ENCODE assay signal across 23 mouse cellular contexts in the genomic region with DNA sequence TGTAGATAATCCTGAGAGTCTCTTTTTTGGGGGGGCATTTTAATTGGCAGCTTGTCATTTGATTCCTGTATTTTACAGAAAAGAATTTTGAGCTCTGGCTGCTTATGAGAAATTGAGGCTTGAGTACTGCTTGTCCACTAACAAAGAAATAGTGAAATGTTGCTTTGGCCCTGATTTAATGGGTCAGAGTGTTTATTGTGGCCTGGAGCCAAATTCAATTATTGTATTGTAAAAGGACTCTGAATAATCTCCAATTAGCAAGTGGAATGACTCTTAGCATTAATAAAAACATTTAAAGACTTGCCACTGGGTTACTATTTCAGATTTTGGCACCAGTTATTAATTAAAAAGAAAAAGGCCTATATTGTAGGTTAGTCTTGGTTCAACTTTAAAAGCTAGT. TPM values are rescaled to one million over a fixed set of nuclear protein-coding genes. Genes with fewer than 3 reads are reported as not detected.
DNase-seq lines count a peak whose midpoint lies in the region; TF ChIP-seq lines count a peak whose summit lies in the region.
"Had no signal": no experiment of that assay in that cellular context is flagged by ENCODE, and none has a peak within 500 bp of the region (broad histone marks: within the 10 kb centered on the region; RNA-seq: fewer than 3 reads in every experiment).

No protein-coding gene starts in this region.

- H3K36me3 ChIP-seq in kidney, adult 2 months (ENCODE audit: control insufficient read depth, insufficient read depth, low read length): no peaks in the 10 kb centered on the region
- H3K36me3 ChIP-seq: forebrain, embryonic 15.5 days; heart, embryonic 15.5 days; hindbrain, embryonic 13.5 days; intestine, embryonic 15.5 days had no signal

- DNase-seq in cerebellum, adult 9-10 months: peak; percentile 25
- DNase-seq in cerebellum, adult 9-11 months: no peak
- DNase-seq in kidney, adult 2 months: peak; percentile 34
- DNase-seq in kidney, postnatal 25 days: no peak
- DNase-seq in MN1 (ENCODE audit: low spot score): peak; percentile 13
- DNase-seq in forelimb bud, embryonic 11.5 days (ENCODE audit: low read depth, low spot score): peak; percentile 52
- DNase-seq in B cell, adult 2 months: no peak
- no peak for DNase-seq in adrenal gland, adult 18-20 months (ENCODE audit: low spot score in 2 of 2)
- DNase-seq: adrenal gland, postnatal 10 days; adrenal gland, postnatal 36 days; cerebellum, adult 11 months; gastrocnemius, postnatal 14 days; heart, adult 18-20 months; heart, postnatal 10 days; heart, postnatal 36 days had no signal

- TF ChIP-seq POLR2A in kidney, adult 2 months (IDR thresholded peaks at IDR 0.05; ENCODE audit: low read depth, low read length): no peak

- H3K4me1 ChIP-seq in kidney, adult 2 months (ENCODE audit: control insufficient read depth, insufficient read depth, low read length): peaks cover 2% of the 10 kb centered on the region
- H3K4me1 ChIP-seq: hindbrain, embryonic 10.5 days; hindbrain, embryonic 13.5 days; intestine, embryonic 15.5 days had no signal

- no peak overlapping the region for H3K27ac ChIP-seq in kidney, adult 2 months (ENCODE audit: insufficient read depth, low read depth, low read length)
- H3K27ac ChIP-seq: forebrain, embryonic 10.5 days; forebrain, embryonic 15.5 days; heart, embryonic 15.5 days; hindbrain, embryonic 10.5 days; hindbrain, embryonic 13.5 days; intestine, embryonic 15.5 days had no signal

- H3K27me3 ChIP-seq in kidney, adult 2 months (replicated peaks; ENCODE audit: control insufficient read depth, insufficient read depth, low read length): no peaks in the 10 kb centered on the region; the same call in 1 of the 2 replicates
- H3K27me3 ChIP-seq: CH12.LX; forebrain, embryonic 15.5 days; heart, embryonic 12.5 days; heart, embryonic 15.5 days; hindbrain, embryonic 13.5 days; intestine, embryonic 15.5 days had no signal

- H3K4me3 ChIP-seq in kidney, adult 2 months (ENCODE audit: insufficient read depth, low read depth, low read length): no peak overlapping the region
- H3K4me3 ChIP-seq: forebrain, embryonic 10.5 days; forebrain, embryonic 15.5 days; heart, embryonic 12.5 days; heart, embryonic 15.5 days; hindbrain, embryonic 10.5 days; hindbrain, embryonic 13.5 days; intestine, embryonic 15.5 days had no signal

- no peak for TF ChIP-seq CTCF in kidney, adult 2 months (conservative IDR thresholded peaks at IDR 0.05; ENCODE audit: insufficient read depth, insufficient read length, low read depth, low read length)

RNA-seq across cellular contexts. Expression of gene Vcl, which starts 26.8 kb away (rescaled TPM):
- polyA plus RNA-seq in kidney, adult 2 months (2012; rRNA removed): 30.6 and 33.1 TPM in 2 replicates
- 100 to 1,000 TPM in 1 of 2 experiments, 10 to 100 TPM in 1; 83.0 to 123 TPM for total RNA-seq in adrenal gland, adult 18-20 months (2021)

Comparison
In these comparisons a context has a peak if more than half of its experiments do, and no peak if none do; other contexts are left out.
1. DNase-seq: peak in cerebellum, adult 9-10 months (single experiment), kidney, adult 2 months (single experiment), MN1 (single experiment) and forelimb bud, embryonic 11.5 days (single experiment); none in cerebellum, adult 9-11 months (single experiment), kidney, postnatal 25 days (0 of 2), B cell, adult 2 months (0 of 2) and adrenal gland, adult 18-20 months (0 of 2).